Mouse (Mus musculus) lung, postnatal 0 days (tissue): Measurements from ENCODE around the gene Stk11.

Experiments used
- CTCF ChIP-seq: IDR thresholded peaks from 2 replicates; pipeline ENCODE4 v1.5.1; 2016; ENCODE audit warnings: antibody characterized with exemption, mild to moderate bottlenecking
- EP300 ChIP-seq: IDR thresholded peaks from 2 replicates; pipeline ENCODE4 v1.6.1; 2016; ENCODE audit warnings: antibody characterized with exemption, mild to moderate bottlenecking, control low read depth

DNA sequence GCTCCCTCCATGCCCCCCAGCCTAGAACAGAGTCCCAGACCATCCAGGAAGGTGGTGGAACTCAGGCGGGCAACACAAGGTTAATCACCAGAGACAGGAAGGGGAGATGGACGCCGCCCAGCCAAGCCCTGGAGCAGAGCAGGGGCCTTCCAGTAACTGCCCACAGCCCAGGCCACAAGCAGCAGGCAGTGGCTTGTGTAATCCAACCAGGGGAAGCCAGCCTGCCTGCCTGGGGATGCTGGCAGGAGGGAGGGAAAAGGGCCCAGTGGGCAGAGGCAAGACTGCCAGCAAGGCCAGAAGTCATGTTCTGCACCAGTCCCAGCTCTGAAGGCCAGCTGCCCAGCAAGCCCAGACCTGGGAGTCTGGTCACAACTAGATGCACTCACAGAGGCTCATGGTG, 28.8 kb upstream of the Stk11 start:
- TF ChIP-seq EP300 (no peak), CTCF (no peak)
